Mouse (Mus musculus) urinary bladder, postnatal 4 days (tissue): ENCODE measurements around the gene Txn2.
"Not testable (repeated sequence)": the region's sequence is repeated elsewhere in the genome, so short reads cannot be mapped to it uniquely, and the experiment has no call there.

Experiments used
- DNase-seq, 2 experiments: peaks; one replicate each; pipeline ENCODE4 v3.0.0; 2021 to 2022; ENCODE audit warnings: low spot score in 2 of 2

The Txn2 gene

DNA sequence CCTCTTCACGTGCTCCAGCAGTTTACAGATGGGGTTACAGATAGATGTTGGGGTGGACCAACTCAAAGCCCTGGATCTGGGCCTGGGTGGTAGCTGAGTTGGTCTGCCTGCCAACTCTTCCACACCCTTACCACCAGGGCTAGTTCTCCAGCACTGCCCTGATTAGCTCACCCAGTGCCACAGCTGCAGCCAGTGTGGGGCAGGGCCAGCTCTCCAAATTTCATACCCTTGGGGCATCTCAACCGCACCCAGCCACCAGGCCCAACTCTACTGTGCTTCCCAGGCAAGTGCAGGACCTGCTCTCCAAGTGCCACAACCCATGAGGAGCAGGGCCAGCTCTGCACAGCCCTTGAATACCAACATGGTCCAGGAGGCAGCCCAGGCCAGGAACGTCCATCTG is 49.0 kb downstream of the Txn2 start:
- DNase-seq, result no peak

GRCm38 (mm10) chr15:77877209-77877608 is 51.6 kb downstream of the Txn2 start:
- DNase-seq, result no peak

- no peak for DNase-seq
Observed at GRCm38 (mm10) chr15:77876716-77877115, 52.1 kb downstream of the Txn2 start.

GRCm38 (mm10) chr15:77875953-77876352 is 52.9 kb downstream of the Txn2 start:
- no peak for DNase-seq

- no peak for DNase-seq
Observed at GRCm38 (mm10) chr15:77874807-77875206, 54.0 kb downstream of the Txn2 start.

DNA sequence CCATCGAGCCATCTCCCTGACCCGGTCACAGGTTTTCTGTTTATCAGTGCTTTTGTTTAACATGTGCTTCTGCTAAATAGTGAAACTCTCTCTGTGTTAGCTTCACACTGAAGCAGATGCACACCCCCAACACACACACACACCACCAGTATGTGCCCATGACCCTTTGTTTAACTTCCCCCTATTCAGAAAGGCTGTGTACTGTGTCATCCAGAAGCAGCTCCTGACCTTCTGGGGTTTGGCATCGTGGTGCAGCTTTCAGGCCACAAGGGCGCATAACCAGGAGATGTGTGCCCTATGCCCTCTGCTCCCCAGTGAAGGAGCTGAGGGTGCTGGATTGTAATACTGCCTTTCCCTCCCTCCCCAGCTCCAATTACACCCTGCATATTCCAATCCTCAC is 54.5 kb downstream of the Txn2 start:
- no peak for DNase-seq

DNA sequence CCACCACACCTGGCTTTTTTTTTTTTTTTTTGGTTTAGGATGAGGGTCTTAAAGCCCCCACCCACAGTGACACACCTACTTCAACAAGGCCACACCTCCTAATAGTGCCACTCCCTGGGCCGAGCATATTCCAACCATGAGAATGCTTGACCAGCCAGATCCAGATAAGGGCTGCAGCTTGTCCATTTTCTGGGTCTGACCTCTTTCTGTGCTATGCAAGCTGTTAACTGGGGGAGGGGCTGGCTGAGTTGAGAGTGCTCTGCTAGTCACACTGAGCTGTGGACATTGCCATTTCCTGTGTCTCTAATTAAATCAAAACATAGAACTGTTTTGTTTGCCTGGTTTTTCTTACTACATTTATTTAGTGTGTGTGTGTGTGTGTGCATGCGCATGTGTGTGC is 55.2 kb downstream of the Txn2 start:
- DNase-seq, result no peak

- no peak for DNase-seq
Observed at GRCm38 (mm10) chr15:77872996-77873395, 55.8 kb downstream of the Txn2 start.

DNA sequence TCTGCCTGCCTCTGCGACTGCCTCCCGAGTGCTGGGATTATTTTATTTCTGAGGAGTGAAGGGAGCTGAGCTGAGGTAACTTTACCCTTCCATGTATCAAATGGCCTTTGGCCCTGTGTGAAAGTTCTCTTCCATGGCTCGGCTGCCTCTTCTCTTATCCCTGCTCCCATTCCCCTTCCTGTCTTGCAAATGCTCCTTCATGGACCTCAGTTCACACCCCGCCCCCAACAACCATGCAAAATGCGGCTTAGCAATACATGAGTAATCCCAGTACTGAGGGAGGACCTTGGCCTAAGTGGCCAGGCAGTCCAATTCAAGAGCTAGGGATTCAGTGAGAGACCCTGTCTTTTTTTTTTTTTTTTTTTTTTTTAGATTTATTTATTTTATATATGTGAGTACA is 60.5 kb downstream of the Txn2 start:
- DNase-seq, result no peak

DNA sequence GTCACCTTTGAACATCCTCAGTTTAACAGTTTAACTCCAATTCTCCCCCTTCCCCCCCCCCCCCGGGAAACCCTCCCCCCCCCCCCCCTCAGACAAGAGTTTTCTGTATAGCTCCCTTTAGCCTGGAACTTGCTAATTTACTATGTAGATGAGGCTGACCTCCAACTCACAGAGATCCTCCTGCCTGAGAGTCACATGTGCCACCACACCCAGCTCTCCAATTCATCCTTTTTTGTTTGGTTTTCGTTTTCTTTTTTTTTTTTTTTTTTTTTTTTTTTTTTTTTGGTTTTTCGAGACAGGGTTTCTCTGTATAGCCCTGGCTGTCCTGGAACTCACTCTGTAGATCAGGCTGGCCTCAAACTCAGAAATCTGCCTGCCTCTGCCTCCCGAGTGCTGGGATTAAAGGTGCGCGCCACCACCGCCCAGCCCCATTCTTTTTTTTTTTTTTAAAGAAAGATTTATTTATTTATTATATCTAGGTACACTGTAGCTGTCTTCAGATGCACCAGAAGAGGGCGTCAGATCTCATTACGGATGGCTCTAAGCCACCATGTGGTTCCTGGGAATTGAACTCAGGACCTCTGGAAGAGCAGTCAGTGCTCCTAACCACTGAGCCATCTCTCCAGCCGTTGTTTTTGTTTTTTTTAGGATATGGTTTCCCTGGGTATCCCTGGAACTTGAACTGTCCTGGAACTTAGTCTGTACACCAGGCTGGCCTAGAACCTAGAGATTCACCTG is 61.4 kb downstream of the Txn2 start:
- not testable (repeated sequence) for DNase-seq

DNA sequence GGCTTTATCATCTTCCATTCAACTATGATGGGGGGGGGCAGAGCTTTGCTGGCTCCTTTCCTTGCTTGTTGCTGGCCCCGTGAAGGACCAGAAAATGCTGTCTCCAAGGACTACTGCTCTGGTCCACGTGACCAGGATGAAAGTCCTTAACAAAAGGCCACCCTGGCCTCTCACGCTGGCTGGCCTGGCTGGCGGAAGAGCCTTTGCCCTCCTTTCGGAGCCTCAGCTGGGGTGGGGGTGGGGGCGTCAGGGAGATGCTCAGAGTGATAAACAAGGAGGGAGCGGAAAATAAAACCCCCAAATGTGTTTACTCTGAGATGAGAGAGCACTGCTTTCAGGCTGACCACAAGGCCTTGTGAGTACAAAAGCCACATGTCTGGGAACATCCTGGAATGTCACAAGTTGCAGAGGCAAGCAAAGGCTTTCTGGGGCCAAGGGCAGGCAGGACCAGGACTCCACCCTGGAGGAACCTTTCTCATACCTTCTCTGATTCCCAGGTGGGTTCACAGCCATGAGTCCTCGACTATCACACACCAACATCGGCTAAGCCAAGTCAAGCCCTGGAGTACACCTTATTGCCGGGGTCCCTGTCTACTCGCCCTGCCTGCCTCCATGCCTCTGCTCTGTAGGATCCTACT is 62.1 kb downstream of the Txn2 start:
- DNase-seq, result no peak
